Mouse (Mus musculus) cerebellum, postnatal 10 days (tissue): ENCODE data around the gene Cd300c.
"Not testable (repeated sequence)": the region's sequence is repeated elsewhere in the genome, so short reads cannot be mapped to it uniquely, and the experiment has no call there.

ENCODE experiments used
- DNase-seq, 2 experiments: peaks; one replicate each; pipeline ENCODE4 v3.0.0; 2021; ENCODE audit warnings: mixed read lengths in 2 of 2

The Cd300c gene

GRCm38 (mm10) chr11:114968752-114969207 is at the start of gene Cd300c:
Cd300c (minus strand) TSS chr11:114969157.
- no peak for DNase-seq

GRCm38 (mm10) chr11:115016093-115016492 is 47.1 kb upstream of the Cd300c start, which contains the start of gene Cd300ld2:
Cd300ld2 (minus strand) TSS chr11:115016193.
- not testable (repeated sequence) for DNase-seq

- DNase-seq = no peak
These were observed 35.1 kb upstream of the Cd300c start for GRCm38 (mm10) chr11:115004070-115004469.

GRCm38 (mm10) chr11:115001474-115002040 is 32.6 kb upstream of the Cd300c start, which contains the start of gene Cd300c2:
Cd300c2 (minus strand) TSS chr11:115001880.
- peak; percentile 16 to 24 for DNase-seq

- DNase-seq = no peak
These were observed 20.8 kb upstream of the Cd300c start, which contains the start of gene Cd300ld for GRCm38 (mm10) chr11:114989793-114990192. Cd300ld (minus strand) TSS chr11:114989922.

- DNase-seq = no peak
These were observed 12.9 kb upstream of the Cd300c start for GRCm38 (mm10) chr11:114981866-114982265.

- peak; percentile 65 to 68 for DNase-seq
These were observed 3.8 kb upstream of the Cd300c start for GRCm38 (mm10) chr11:114972726-114973125.

- DNase-seq = no peak
These were observed 3.7 kb downstream of the Cd300c start for GRCm38 (mm10) chr11:114965182-114965828.

GRCm38 (mm10) chr11:114960369-114960768 is 8.6 kb downstream of the Cd300c start:
- peak in 1 of 2 experiments; percentile 18 for DNase-seq

GRCm38 (mm10) chr11:114934144-114934543 is 34.8 kb downstream of the Cd300c start, which contains the start of gene Cd300lb:
Cd300lb (minus strand) TSS chr11:114934386.
- DNase-seq = no peak

GRCm38 (mm10) chr11:114933591-114933990 is 35.4 kb downstream of the Cd300c start:
- DNase-seq = no peak

GRCm38 (mm10) chr11:114931041-114931440 is 37.9 kb downstream of the Cd300c start:
- DNase-seq = no peak

GRCm38 (mm10) chr11:114929581-114929980 is 39.4 kb downstream of the Cd300c start:
- no peak for DNase-seq

- peak; percentile 49 to 53 for DNase-seq
These were observed 45.0 kb downstream of the Cd300c start for GRCm38 (mm10) chr11:114923961-114924360.

- DNase-seq = peak; percentile 65 to 71
These were observed 46.5 kb downstream of the Cd300c start for GRCm38 (mm10) chr11:114922439-114922838.

GRCm38 (mm10) chr11:114917120-114917519 is 51.8 kb downstream of the Cd300c start:
- DNase-seq = no peak

GRCm38 (mm10) chr11:114914978-114915377 is 54.0 kb downstream of the Cd300c start:
- no peak for DNase-seq

GRCm38 (mm10) chr11:114912847-114913246 is 56.1 kb downstream of the Cd300c start:
- peak; percentile 91 to 93 for DNase-seq

- DNase-seq = peak in 1 of 2 experiments; percentile 42
These were observed 59.4 kb downstream of the Cd300c start for GRCm38 (mm10) chr11:114909538-114909937.

GRCm38 (mm10) chr11:114908086-114908485 is 60.9 kb downstream of the Cd300c start:
- no peak for DNase-seq

GRCm38 (mm10) chr11:114907567-114907966 is 61.4 kb downstream of the Cd300c start:
- DNase-seq = no peak
